Mouse (Mus musculus): ENCODE measurements at regions not wholly inside any gene's neighbourhood (a gene's known extent, or its start where the extent isn't known, plus 50 kb on each side); places are given as distances from the start of the nearest gene placed in this dataset.

- TF ChIP-seq MAFK (IDR thresholded peaks at IDR 0.05; ENCODE audit: insufficient read depth, low read depth, low read length): no peak
- TF ChIP-seq HCFC1 (IDR thresholded peaks at IDR 0.05; ENCODE audit: borderline replicate concordance, insufficient read depth, low read length): no peak
Measured at GRCm38 (mm10) chr5:63476240-63476973, 172.5 kb upstream of the Nwd2 start.
